Mouse (Mus musculus): Measurements from ENCODE around the gene Erc2. TPM values are rescaled to one million over a fixed set of nuclear protein-coding genes. Genes with fewer than 3 reads are reported as not detected.

Gene Erc2
- total RNA-seq, 2 experiments from 2014 or later: 253 to 265 TPM

DNA sequence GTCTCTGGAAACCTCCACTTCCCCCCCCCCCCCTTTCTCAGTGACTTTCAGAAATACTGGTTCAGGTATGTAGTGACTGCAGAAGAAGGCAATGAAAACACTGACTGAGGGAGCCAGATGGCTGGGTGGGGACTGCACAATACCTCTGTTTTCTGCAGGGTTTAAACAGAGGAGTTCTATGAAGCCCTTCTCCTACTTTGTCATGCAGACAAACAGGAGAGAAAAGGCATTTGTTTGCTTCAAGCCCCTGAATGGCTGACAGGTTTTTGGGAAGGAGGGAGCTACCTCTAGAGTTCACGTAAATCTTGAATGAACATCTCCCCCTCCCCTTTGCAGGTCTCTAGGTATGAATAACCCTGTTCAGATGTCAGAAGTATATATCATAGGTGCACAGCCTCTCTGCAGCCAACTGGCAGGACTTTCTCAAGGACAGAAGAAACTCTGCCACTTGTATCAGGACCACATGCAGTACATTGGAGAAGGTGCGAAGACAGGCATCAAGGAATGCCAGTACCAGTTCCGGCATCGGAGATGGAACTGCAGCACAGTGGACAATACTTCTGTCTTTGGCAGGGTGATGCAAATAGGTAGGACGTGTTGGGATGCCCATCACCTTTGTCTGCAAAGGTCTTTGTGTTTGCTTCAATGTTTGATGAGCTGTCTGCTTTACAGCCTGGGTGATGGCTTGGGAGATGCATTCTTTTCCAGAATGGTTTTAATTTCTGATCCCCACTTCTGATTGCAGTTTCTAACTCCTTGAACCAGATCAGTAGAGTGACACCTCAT is 890.8 kb downstream of the Erc2 start:
- intact Hi-C loops (cut with DNase I): loop anchor here (10.0 kb wide), 2 partner anchors 228 to 582 kb away; no protein-coding TSS in a partner anchor
- no peak for DNase-seq (ENCODE audit: extremely low spot score in 1 of 2, low spot score in 2 of 2)

DNA sequence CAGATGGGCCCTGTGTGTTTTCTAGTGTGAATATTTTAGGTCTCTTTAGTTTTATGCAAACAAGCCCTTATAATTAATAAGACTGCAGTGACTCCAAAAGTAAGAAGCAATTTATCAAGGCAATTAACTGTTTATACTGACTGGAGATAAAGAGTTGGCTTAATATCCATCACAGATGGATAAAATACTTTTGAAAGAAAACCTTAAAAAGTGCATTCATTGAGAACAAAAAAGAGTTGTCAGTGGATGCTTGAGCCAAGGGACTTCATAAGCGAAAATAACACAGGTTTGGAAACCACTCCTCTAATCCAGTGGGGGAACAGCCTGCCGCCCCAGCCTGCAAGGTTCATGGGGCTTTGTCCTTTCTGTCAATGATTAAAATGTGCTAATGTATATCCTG is 891.9 kb downstream of the Erc2 start:
- DNase-seq (ENCODE audit: extremely low spot score in 1 of 2, low spot score in 2 of 2): no peak
- intact Hi-C loops (cut with DNase I): loop anchor here (10.0 kb wide), 2 partner anchors 229 to 581 kb away; no protein-coding TSS in a partner anchor

DNA sequence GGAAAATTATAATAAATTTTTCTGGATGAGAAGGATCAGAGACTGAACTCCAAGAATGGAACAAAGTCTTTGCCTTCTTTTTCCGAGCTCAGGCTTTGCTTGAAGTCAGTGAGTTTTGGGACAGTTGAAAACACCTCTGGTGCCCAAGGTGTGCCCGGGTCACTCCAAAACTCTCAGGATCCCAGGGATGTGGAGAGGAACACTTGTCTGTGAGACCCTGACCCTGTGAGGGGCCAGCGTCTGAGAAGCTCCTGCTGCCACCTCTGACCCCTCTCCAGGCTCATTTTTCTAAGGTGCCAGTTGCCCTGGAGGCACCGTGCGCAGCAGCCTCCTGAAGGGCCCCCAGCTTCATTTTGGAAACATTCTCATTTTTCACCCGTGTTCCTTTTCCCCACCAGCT is 893.1 kb downstream of the Erc2 start:
- DNase-seq (ENCODE audit: extremely low spot score in 1 of 2, low spot score in 2 of 2): no peak
- intact Hi-C loops (cut with DNase I): loop anchor here (10.0 kb wide), 2 partner anchors 231 to 579 kb away; no protein-coding TSS in a partner anchor

DNA sequence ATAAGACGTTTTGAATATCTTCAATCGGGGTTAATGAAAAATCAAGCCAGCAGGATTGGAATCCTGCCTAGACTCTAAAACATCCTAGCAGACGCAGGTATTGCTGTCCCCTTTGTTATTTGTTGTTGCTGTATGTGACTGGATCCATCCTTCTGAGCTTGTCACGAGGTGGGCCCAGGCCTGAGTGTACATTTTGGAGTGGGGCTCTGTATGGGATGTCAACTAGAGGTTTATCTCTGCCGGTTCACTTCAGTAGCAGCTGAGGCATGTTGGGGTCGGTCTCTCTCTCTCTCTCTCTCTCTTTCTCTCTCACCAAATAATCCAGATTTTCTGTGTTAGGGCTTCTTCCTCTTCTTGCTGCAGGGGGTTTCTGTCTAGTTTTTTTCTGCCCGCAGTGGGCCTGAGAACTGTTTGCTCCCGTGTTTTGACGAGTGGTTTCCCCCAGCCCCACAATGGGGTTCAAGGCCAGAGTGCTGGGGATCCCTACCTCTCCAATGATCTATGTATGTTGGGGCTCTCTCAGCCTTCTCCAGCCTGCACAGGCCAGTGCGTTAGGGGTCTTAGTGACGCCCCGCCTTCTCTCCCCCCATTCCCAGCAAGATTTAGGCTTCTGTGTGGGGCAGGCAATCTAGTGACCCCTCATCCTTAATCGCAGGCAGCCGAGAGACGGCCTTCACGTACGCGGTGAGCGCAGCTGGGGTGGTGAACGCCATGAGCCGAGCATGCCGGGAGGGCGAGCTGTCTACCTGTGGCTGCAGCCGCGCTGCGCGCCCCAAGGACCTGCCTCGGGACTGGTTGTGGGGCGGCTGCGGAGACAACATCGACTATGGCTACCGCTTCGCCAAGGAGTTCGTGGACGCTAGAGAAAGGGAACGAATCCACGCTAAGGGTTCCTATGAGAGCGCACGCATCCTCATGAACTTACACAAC is 895.7 kb downstream of the Erc2 start:
- intact Hi-C loops (cut with DNase I): loop anchor here (10.0 kb wide), 2 partner anchors 233 to 577 kb away; no protein-coding TSS in a partner anchor

DNA sequence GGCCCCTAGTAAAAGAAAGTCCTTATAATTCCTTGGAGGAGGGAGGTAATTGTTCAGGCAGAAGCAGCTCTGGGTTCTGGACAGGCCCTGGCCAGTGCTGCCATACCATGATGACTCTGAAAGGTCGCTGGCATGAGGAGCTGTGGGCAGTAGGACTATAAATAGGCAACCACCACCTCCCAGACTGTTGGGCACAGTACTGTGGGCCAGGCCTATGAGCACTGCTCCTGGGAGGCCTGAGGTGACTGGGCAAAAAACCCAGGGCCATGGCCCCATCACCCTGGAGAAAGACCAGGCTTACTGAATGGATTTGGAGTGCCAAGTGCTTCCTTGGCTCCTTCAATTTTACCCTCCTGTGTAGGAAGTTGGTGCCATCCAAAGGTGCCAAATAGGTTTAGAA is 898.9 kb downstream of the Erc2 start:
- no peak for DNase-seq (ENCODE audit: extremely low spot score in 1 of 2, low spot score in 2 of 2)
- intact Hi-C loops (cut with DNase I): no loop called here

More for the DNA sequence above, 895.7 kb downstream of the Erc2 start:
- DNase-seq (ENCODE audit: extremely low spot score in 1 of 2, low spot score in 2 of 2): no peak

DNA sequence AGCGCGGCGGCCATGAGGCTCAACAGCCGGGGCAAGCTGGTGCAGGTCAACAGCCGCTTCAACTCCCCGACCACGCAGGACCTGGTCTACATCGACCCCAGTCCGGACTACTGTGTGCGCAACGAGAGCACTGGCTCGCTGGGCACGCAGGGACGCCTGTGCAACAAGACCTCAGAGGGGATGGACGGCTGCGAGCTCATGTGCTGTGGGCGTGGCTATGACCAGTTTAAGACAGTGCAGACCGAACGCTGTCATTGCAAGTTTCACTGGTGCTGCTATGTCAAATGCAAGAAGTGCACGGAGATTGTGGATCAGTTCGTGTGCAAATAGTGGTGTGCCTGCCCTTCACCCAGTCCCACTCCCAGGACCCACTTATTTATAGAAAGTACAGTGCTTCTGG is 900.4 kb downstream of the Erc2 start:
- intact Hi-C loops (cut with DNase I): no loop called here
- no peak for DNase-seq (ENCODE audit: extremely low spot score in 1 of 2, low spot score in 2 of 2)

DNA sequence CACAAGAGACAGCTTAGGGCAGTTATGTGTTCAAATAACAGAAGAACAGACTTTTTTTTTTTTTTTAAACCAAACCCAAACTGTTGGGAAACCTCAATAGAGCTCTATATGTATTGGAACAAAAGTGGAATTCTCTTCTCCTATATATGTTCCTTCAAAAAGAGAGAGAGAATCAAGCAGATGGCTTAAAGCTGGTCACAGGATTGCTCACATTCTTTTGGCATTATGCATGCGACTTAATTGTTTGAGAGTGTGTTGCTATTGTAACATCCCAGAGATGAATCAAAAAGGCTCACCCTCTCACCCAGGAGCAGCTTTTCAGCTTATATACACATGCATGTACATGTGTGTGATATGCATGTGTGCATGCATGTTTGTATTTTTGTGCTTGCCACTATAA is 903.3 kb downstream of the Erc2 start:
- intact Hi-C loops (cut with DNase I): no loop called here
- no peak for DNase-seq (ENCODE audit: extremely low spot score in 1 of 2, low spot score in 2 of 2)

Other genes with a start within 250 kb of the Erc2 start
- gene Fam208a, start 193.6 kb upstream of the Erc2 start, total RNA-seq (2021): 10 to 100 TPM; 27.3 to 27.4 TPM
- gene Ccdc66, start 114.0 kb upstream of the Erc2 start, total RNA-seq (2021): 10 to 100 TPM; 13.1 to 13.5 TPM